Mouse (Mus musculus) liver, embryonic 16.5 days (tissue): Measurements from ENCODE around the gene Pomc. TPM values are rescaled to one million over a fixed set of nuclear protein-coding genes. Genes with fewer than 3 reads are reported as not detected.

ENCODE experiments used
- ATAC-seq: fragments of 200-750 bp; cut with Nextera tagmentation; 2 replicates; pipeline ENCODE4 v1.8.0; 2017; ENCODE audit warnings: low read depth, mild to moderate bottlenecking, moderate number of reproducible peaks, moderate library complexity
- H3K27ac ChIP-seq: fragments of 300-500 bp; sonication (generic); 2 replicates; pipeline ENCODE4 v1.5.1; 2014; ENCODE audit warnings: mild to moderate bottlenecking, low read length
- H3K27me3 ChIP-seq: fragments of 300-500 bp; sonication (generic); 2 replicates; pipeline ENCODE4 v1.6.1; 2014; ENCODE audit warnings: low read depth, low read length, mixed read lengths; ENCODE audit not compliant: control insufficient read depth, insufficient read depth
- H3K36me3 ChIP-seq: fragments of 300-500 bp; sonication (generic); 2 replicates; pipeline ENCODE4 v1.6.1; 2014; ENCODE audit warnings: mild to moderate bottlenecking; ENCODE audit not compliant: control insufficient read depth, insufficient read depth
- H3K4me1 ChIP-seq: fragments of 300-500 bp; sonication (generic); 2 replicates; pipeline ENCODE4 v1.6.1; 2014; ENCODE audit warnings: low read depth, low read length, mixed read lengths; ENCODE audit not compliant: control insufficient read depth
- H3K4me2 ChIP-seq: fragments of 300-500 bp; sonication (generic); 2 replicates; pipeline ENCODE4 v1.6.1; 2014; ENCODE audit warnings: low read depth, low read length, mixed read lengths
- H3K4me3 ChIP-seq: fragments of 300-500 bp; sonication (generic); 2 replicates; pipeline ENCODE4 v1.5.1; 2014; ENCODE audit warnings: low read depth, mild to moderate bottlenecking, low read length
- H3K9ac ChIP-seq: fragments of 300-500 bp; sonication (generic); 2 replicates; pipeline ENCODE4 v1.6.1; 2014; ENCODE audit warnings: low read depth, low read length
- H3K9me3 ChIP-seq: fragments of 300-500 bp; sonication (generic); replicated peaks from 2 replicates; pipeline ENCODE4 v1.6.1; 2016; ENCODE audit warnings: low read length; ENCODE audit not compliant: control insufficient read depth
- WGBS: fragments of 180-500 bp; shearing (Covaris S2); extraction: QIAGEN DNeasy Blood & Tissue Kit; methylation state at CpG from one replicate; pipeline ENCODE4 v1.1.7; 2014; ENCODE audit not compliant: insufficient replicate concordance; 5-methylcytosine and 5-hydroxymethylcytosine counted together
- polyA plus RNA-seq: library from polyadenylated mRNA; unstranded; fragments of >200 nt; fragmentation: Nextera tagmentation; extraction: Ambion mirVana; gene quantifications from 2 replicates; pipeline ENCODE4 v1.2.1, GENCODE M21; 2015

The Pomc gene
- polyA plus RNA-seq, 1 experiment from 2014 or later = 0.34 TPM

DNA sequence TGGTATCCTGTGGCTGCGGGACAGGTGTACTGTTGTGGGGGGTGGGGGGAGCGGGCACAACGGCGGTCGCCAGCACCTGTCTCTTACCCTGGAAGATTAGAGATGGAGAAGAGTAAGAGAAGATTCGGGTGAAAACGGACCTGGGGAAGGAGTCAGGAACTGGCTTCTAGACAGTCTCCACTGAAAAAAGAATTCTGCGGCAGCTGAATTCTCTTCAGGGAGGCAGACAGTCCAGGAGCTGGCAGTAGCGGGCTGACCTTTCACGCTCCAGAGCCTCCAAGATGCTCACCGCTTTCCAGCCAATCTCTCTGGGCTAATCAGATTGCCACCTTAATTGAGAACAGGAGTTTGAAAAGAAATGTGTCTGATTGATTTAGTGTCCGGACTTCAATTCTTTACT, 54.0 kb downstream of the Pomc start:
- H3K9me3 ChIP-seq = no peaks in the 10 kb centered on the region
- H3K4me3 ChIP-seq = no peak overlapping the region
- no peaks in the 10 kb centered on the region for H3K36me3 ChIP-seq
- 74% methylated on average over 12 of the region's 12 CpGs for WGBS
- no peak overlapping the region for H3K4me2 ChIP-seq
- no peaks in the 10 kb centered on the region for H3K4me1 ChIP-seq
- no peak for ATAC-seq
- no peaks in the 10 kb centered on the region for H3K27me3 ChIP-seq
- H3K9ac ChIP-seq = no peak overlapping the region
- no peak overlapping the region for H3K27ac ChIP-seq

Other genes with a start within 250 kb of the Pomc start
- gene Dnmt3a, start 148.9 kb upstream of the Pomc start, polyA plus RNA-seq = 16.8 and 18.2 TPM in 2 replicates
- 0.08 TPM in 2 replicates for gene Efr3b, start 84.0 kb downstream of the Pomc start, polyA plus RNA-seq
- 0.94 and 1.2 TPM in 2 replicates for gene Dnajc27, start 127.6 kb downstream of the Pomc start, polyA plus RNA-seq
- 1.0 and 1.1 TPM in 2 replicates for gene Adcy3, start 178.2 kb downstream of the Pomc start, polyA plus RNA-seq